Mouse (Mus musculus): Measurements from ENCODE around the gene Tfdp2. TPM values are rescaled to one million over a fixed set of nuclear protein-coding genes. Genes with fewer than 3 reads are reported as not detected.
"Not testable (repeated sequence)": the region's sequence is repeated elsewhere in the genome, so short reads cannot be mapped to it uniquely, and the experiment has no call there.

The Tfdp2 gene
- total RNA-seq, 2 experiments from 2014 or later = 410 to 531 TPM

DNA sequence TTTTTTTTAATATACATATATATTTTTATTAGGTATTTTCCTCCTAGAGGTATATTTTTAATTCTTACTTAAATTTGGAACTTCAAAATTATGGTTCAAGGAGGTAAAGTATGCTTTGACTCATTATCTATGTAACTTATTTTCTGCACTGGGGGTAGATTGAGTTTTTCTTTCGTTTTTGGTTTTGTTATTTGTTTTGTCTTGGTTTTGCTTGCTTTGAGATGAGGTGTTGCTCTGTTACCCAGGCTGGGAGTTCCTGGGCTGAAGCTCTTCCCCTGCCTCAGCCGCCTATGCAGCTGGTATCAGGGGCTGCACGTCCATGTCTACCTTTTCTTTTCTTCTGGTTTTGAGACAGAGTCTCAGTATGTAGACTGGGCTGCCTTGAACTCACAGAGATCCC lies 86.0 kb downstream of the Tfdp2 start:
- ATAC-seq (replicated peaks; ENCODE audit: low FRiP score, poor library complexity, severe bottlenecking) = no peak

DNA sequence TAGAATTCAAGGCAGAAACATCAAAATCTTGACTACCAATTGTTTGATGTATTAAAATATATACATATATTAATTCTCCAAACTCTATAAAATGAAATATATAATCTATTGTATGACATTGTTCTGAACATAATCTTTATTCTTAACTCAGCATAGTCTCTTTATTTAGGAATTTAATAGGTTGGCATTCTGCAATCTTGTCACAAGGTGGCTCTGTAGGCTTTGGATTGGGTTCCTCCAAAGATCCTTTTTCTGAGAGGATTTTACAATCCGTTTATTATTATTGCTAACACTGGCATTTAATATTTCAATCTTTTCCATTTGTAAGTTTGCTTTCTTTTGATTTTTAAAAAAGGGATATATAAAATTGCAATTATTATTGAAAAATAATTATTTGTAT lies 88.8 kb downstream of the Tfdp2 start:
- ATAC-seq (replicated peaks; ENCODE audit: low FRiP score, poor library complexity, severe bottlenecking) = no peak

DNA sequence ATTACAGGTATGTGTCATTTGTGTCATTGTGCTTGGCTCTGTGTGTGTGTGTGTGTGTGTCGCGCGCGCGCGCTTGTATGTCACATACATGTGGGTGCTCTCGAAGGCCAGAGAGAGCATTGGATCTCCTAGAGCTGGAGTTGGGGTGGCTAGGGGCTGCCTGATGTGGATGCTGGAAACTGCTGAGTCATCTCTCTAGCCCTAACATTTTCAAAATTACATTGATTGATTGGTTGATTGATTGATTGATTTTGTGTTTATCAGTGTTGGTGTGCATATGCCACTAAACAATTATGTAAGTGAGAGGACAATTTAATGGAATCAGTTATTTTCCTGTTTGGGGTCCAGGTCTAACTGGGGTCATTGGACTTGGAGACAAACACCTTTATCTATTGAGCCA lies 96.1 kb downstream of the Tfdp2 start:
- no peak for ATAC-seq (replicated peaks; ENCODE audit: low FRiP score, poor library complexity, severe bottlenecking)

DNA sequence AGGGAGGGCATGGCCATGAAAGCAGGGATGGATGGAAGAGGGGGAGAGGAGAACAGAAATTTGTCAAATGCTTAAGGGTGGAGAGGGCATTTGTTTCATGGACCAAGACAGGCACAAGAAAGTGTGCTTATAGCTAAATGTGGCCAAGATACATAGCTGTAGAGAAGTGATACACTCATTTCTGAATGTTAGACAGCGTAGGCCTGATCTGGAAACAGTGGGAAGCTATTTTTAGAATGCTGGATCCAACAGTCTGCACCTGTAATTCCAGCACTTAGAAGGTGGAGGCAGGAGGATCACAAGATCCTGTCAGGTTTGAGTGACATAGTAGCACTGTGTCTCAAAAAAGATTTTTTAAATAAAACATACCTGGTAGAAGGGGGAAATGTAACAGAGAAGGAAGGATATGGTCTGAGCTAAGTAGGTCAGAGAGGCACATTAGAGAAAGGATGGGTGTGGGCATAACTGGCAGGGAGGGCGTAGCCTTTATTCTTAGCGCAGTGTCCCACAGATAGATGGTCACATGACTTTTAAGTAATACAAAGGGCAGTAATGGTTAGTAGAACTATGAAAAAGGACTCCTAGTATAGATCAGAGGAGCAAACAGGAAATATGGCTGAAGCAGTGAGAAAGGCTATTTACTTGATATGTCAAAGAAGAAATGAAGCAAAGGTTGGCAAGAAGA lies 103.4 kb downstream of the Tfdp2 start:
- 0 out of 2 replicates have a peak, but pooled peaks have one; percentile 32 for ATAC-seq (replicated peaks; ENCODE audit: low FRiP score, poor library complexity, severe bottlenecking)

DNA sequence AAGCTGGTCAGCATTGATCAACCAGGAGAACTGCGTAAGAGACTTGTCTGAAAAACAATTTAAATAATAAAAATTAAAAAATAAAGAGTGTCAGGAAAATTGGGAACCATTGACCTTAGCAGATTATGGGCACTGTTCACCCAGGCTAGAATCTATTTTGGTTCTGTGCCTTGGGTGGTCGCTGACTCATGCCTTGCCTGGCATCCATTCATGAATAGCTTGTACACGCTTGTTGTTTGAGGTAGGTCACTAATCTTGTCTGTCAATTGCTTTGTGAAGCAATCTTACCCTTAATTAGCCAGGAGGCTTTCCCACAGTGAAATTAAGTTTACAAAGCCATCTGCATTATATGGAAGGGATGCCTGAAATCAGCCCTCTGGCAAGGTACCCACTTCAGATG lies 112.7 kb downstream of the Tfdp2 start:
- no peak for ATAC-seq (replicated peaks; ENCODE audit: low FRiP score, poor library complexity, severe bottlenecking)

DNA sequence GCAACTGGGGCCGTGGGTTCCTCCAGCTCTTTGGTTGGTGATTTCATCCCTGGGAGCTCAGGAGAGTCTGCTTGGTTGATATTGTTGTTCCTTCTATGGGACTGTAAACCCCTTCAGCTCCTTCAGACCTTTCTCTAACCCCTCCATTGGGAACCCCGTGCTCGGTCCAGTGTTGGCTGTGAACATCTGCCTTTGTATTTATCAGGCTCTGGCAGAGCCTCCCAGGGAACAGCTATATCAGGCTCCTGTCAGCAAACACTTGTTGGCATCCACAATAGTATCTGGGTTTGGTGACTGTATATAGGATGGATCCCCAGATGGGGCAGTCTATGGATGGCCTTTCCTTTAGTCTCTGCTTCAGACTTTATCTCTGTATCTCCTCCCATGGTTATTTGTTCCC lies 116.0 kb downstream of the Tfdp2 start:
- ATAC-seq (replicated peaks; ENCODE audit: low FRiP score, poor library complexity, severe bottlenecking) = no peak

DNA sequence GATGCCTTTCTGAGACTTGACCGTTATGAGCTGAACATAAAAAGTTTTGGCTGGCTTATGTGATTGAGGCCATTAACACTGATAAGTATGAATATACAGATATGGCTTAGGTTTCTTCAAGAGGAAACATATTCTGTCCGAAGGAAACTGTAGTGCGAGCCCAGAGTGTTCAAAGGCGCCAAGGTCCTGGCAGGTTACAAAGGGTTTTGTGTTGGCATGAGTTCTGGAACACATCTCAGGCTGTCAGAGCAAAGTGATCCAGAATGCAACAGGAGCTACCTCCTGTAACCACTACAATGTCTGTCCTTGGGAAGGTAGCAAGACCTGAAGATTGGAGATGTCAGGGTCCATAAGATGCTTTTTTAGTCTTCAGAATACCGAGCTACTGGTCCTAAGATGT lies 123.3 kb downstream of the Tfdp2 start:
- ATAC-seq (replicated peaks; ENCODE audit: low FRiP score, poor library complexity, severe bottlenecking) = no peak

DNA sequence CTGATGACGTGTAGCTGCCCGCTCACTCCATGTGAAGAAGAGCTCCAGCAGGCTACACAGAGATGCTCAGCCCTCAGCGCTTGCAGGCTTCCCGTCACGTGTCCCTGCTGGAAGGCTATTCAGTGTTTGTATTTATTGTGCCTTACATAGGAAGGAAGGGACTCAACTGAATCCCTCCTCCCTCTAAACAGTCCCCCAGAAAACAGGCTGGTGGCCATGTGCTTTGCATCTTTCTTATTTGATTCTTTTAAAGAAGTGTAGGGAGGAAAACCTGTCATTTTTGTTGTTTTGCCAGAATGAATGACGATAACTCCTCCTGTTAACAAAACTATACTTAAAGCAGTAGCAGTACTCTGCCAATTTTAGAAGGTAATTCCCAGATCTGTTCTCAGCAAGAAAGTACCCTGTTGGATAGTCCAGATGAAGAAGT lies 124.5 kb downstream of the Tfdp2 start:
- ATAC-seq (replicated peaks; ENCODE audit: low FRiP score, poor library complexity, severe bottlenecking) = no peak

DNA sequence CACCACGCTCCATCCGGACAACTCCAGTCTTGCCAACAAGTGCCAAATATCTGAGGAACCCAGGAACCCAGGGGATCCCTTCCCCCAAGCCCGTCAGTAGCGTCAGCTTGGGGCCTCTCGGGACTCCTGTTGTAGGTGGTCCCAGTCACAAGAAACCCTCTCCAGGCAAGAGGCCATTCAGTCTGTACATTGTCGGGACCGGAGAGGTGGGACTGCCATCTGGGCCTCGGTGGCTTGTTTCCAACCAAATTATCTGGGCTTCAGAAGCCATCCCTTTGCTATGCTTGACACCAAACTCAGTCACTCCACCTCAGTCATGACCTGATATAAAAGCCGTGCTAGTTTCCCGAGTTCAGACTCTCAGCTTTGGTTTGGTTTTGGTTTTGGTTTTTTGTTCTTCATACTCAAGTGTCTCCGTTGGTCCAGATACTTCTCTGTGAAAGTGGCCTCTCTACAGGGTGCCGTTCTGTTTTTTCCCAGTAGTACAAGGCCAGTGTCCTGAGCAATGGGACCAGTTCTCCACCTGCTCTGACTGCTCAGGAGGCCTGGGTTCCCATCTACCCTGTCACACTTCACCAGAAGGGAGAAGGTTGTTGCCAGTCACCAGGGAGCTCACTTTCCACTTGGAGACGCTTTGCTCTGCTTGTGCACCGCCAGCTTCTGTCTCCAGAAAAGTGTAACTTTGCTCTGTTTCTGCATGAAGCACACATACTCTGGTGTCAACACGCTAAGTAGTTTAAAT lies 126.5 kb downstream of the Tfdp2 start:
- ATAC-seq (replicated peaks; ENCODE audit: low FRiP score, poor library complexity, severe bottlenecking) = no peak

DNA sequence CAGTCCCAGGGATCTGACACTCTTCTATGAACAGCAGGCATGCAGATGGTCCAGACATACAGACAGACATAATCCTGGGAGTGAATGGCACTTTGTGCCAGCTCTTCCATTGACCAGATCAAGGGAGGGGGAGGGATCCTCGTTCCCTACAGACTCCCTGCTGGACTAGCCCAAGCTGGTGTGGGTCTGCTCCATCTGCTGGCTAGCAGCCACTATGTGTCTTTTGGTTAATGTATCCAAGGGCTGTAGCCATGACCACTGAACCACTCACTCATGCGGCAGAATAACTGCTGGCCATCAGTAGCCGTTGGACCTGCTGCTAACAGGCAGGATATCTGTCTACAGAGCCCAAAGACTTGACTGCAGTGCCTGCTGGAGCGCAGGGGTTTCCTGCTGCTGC lies 128.4 kb downstream of the Tfdp2 start:
- peak; percentile 11; the same call in 1 of the 2 replicates for ATAC-seq (replicated peaks; ENCODE audit: low FRiP score, poor library complexity, severe bottlenecking)

DNA sequence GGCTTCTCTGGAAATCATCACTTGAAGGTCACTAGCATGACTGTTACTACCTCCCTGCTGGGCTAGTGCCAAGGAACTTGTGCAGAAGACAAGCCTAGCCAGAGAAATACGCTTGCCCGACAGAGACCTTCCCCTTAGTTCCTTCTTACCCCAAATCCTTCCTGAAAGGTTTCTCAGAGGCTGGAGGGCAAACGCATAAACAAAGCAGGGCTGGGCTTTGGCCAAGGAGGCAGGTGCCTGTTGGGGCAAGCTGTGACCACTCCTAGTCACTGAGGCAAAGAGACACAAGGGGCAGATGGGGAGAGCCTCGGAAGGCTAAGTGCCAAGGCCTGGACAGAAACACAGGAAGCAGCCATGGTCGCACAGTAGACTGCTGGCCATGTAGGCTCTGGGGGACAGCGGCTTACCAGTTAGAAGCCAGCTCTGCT lies 130.4 kb downstream of the Tfdp2 start:
- ATAC-seq (replicated peaks; ENCODE audit: low FRiP score, poor library complexity, severe bottlenecking) = 0 out of 2 replicates have a peak, but pooled peaks have one; percentile 16

DNA sequence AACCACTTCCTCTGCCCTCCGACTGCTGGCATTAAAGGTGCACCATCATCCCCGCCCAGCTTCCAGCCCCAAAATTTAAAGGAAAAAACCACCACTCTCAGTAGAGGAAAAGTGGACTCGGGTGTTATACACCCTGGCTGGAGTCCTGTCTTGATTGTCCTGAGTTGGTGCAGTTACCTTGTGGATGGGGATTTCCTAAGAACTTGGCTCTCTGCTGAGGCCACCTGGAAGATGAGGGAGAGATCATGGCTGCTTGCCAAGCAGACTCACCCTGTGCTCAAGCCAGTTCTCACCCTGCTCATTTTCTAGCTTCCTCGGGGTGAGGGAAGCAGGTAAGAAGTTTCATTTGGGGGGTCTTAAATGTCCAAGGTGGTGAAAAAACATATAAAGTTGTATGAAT lies 132.2 kb downstream of the Tfdp2 start:
- no peak for ATAC-seq (replicated peaks; ENCODE audit: low FRiP score, poor library complexity, severe bottlenecking)

DNA sequence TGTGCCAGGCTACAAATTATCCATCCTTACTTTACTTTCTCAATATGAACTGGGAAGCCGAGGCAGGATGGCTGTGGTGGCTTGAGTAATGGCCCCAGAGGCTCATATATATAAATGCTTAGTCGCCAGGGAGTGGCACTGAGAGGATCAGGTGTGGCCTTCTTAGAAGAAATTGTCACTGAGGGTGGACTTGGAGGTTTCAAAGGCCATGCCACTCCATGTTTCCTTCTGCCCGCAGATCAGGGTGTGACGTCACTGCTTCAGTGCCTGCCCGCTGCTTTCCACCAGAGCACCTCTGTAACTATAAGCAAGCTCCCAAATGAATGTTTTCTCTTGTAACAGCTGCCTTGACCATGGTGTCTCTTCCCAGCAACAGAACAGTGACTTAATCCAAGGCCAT lies 135.1 kb downstream of the Tfdp2 start:
- no peak for ATAC-seq (replicated peaks; ENCODE audit: low FRiP score, poor library complexity, severe bottlenecking)

DNA sequence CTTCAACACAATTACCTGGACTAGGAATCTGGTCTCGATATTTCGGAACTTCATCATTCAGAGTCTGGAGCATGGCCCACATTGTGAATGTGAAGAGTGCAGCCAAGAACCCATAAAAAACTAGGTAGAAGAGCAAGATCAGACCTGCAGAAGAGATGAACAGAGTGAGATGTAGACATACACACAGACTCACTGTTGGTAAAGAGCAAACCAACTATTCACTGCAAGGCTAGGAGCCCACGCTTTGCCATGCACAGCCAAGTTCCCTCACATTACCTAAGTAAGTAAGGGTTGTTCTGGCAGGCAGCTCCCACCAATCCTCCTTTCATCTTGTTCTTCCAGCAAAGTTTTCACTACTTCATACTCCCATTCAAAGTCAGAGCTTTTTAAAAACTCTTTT lies 149.7 kb downstream of the Tfdp2 start:
- ATAC-seq (replicated peaks; ENCODE audit: low FRiP score, poor library complexity, severe bottlenecking) = no peak

DNA sequence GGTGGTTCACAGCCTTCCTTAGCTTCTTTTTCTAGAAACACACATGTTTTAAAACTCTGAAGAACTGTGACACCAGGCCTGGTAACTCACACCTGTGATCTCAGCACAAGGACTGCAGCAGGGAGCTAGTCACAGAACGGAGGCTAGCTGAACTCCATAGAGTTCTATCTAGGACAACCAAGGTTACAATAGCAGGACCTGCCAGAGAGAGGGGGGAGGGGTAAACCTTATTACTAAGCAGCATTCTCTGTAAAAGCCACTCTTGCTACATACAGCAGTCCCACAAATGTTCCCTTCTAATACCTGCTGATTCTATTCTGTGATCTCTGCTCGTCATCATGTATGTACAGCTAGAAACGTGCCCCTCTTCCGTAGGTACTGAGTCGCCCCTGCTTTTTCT lies 152.8 kb downstream of the Tfdp2 start:
- ATAC-seq (replicated peaks; ENCODE audit: low FRiP score, poor library complexity, severe bottlenecking) = no peak

DNA sequence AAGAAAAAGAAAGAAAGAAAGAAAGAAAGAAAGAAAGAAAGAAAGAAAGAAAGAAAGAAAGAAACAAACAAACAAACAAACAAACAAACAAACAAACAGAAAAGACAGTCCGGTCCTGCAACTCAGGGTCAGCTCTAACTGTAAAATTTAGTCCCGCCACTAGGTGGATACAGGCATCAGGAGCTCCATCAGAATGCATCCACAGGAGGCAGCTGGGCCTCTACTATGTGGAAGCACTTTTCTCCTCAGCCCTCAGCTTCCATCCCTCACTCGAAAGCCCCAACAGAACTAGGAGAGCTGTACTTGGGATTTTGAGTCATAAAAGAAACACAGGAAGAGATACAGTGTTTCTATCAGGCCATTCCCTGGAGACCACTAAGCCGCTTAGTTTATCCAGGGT lies 153.9 kb downstream of the Tfdp2 start:
- peak; percentile 77 for ATAC-seq (replicated peaks; ENCODE audit: low FRiP score, poor library complexity, severe bottlenecking)

DNA sequence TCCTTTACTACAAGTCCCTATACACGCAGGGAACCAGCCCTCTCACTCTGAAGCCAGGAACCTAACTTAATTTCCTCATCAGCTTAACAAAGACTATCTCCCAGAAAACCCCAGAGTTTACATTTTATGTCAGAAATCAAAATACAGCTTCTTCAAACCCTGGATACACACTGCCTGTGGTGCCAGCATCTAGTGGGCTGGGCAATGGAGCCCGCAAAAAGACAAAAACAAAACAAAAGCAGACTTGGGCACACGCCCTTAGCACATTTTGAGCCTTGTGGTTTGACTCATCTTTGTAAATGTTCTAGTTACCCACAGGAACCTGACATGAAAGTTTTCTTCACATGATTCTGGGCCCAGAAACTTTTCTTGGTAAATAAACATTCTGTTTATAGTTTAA lies 154.4 kb downstream of the Tfdp2 start:
- no peak for ATAC-seq (replicated peaks; ENCODE audit: low FRiP score, poor library complexity, severe bottlenecking)

DNA sequence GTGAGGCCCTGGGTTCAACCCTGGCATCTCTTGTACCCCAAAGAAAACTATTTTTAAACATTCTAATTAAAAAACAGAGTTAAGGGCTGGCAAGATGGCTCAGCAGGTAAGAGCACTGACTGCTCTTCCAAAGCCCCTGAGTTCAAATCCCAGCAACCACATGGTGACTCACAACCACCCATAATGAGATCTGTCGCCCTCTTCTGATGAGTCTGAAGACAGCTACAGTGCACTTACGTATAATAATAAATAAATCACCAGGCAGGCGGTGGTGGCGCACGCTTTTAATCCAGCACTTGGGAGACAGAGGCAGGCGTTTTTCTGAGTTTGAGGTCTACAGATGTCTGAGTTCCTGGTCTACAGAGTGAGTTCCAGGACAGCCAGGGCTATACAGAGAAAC lies 155.7 kb downstream of the Tfdp2 start:
- ATAC-seq (replicated peaks; ENCODE audit: low FRiP score, poor library complexity, severe bottlenecking) = not testable (repeated sequence)

DNA sequence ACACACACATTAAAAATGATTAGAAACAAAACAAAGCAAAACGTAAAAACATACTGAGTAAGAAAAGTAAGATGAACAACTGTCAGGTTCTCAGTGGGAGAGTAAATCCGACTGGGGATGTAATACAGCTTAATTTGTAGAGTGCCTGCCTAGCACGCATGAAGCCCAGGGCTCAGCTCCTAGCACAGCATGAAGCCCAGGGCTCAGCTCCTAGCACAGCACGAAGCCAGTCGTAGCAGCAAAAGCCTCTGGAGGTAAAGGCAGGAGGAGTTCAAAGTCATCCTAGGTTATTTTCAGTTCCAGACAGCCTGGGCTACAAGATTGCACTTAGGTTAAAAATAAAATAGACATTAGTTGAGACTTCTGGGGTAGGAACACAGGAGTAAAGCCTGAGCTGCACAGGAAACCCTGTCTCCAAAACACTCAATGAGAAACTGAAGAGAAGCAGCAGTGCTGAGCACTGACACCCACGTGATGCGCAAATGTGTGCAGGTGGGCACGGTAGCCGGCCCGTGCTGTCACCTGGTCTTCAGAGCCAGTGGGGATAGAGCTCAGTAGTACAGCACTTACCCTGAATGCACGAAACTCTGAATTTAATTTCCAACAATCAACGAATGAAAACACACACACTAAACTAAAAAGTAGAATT lies 157.2 kb downstream of the Tfdp2 start:
- no peak for ATAC-seq (replicated peaks; ENCODE audit: low FRiP score, poor library complexity, severe bottlenecking)

DNA sequence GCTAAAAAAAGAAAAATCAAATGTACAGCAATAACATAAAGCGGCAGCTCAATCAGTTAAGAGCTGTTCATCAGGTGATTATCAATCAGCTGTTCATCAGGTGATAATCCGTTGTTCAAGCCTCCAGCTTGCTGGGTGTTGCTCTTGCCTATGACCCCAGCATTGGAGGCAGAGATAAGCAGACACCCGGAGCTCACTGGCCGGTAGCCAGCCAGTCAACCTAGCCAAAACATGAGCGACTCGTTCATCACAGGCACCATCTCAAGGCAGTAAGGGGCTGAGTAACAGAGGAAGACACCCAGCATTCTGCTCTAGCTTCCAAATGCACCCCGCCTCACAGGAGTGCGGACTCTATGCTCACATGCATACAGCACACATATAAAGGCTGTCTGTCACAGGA lies 157.7 kb downstream of the Tfdp2 start:
- ATAC-seq (replicated peaks; ENCODE audit: low FRiP score, poor library complexity, severe bottlenecking) = peak; percentile 91

DNA sequence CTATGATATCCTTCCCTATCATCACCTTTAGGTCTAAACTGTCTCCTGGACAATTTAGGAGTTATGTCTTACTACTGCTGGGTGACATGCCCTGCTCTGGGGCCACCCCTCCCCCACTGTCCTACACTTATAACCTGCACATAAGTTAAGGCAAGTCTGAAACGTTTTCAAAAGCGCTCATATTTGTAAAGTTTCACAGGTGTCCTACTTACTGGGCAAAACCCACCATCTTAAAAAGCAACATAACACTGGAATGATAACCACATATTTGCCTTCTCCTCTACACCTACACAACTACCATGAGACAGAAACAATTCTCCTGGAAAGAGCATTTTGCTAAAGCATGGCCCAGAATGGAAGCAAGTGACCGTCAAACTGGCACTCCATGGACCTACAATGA lies 164.0 kb downstream of the Tfdp2 start:
- no peak for ATAC-seq (replicated peaks; ENCODE audit: low FRiP score, poor library complexity, severe bottlenecking)

Measured in erythroid progenitor cell, adult 5-6 weeks (primary cell).